Mouse (Mus musculus): ENCODE results near the gene Prrc2a. TPM values are rescaled to one million over a fixed set of nuclear protein-coding genes. Genes with fewer than 3 reads are reported as not detected.

The Prrc2a gene
- polyA plus RNA-seq, 1 experiment from 2014 or later = 51.5 TPM

Small RNA genes within 50 kb of the gene (microRNA-seq; reads per million reads assigned to microRNA genes)
- not detected for gene Mir6973a
- not detected for gene Mir6974

Other genes starting within 250 kb of the Prrc2a start
- gene Neu1, start 233.6 kb downstream of the Prrc2a start, polyA plus RNA-seq (2015; fragmentation: Nextera tagmentation; extraction: Ambion mirVana) = 14.2 and 15.2 TPM in 2 replicates
- 0.07 and 0.15 TPM in 2 replicates for gene Hspa1b, start 205.7 kb downstream of the Prrc2a start, polyA plus RNA-seq (2015; fragmentation: Nextera tagmentation; extraction: Ambion mirVana)
- gene Gm20481, start 195.0 kb downstream of the Prrc2a start, polyA plus RNA-seq (2015; fragmentation: Nextera tagmentation; extraction: Ambion mirVana) = not detected in 2 replicates
- gene Hspa1a, start 192.7 kb downstream of the Prrc2a start, polyA plus RNA-seq (2015; fragmentation: Nextera tagmentation; extraction: Ambion mirVana) = 2.1 and 2.3 TPM in 2 replicates
- gene Hspa1l, start 192.2 kb downstream of the Prrc2a start, polyA plus RNA-seq (2015; fragmentation: Nextera tagmentation; extraction: Ambion mirVana) = 0.10 and 0.34 TPM in 2 replicates
- 163 and 178 TPM in 2 replicates for gene Lsm2, start 183.0 kb downstream of the Prrc2a start, polyA plus RNA-seq (2015; fragmentation: Nextera tagmentation; extraction: Ambion mirVana)
- 110 and 112 TPM in 2 replicates for gene Vars, start 163.9 kb downstream of the Prrc2a start, polyA plus RNA-seq (2015; fragmentation: Nextera tagmentation; extraction: Ambion mirVana)
- gene Vwa7, start 148.3 kb downstream of the Prrc2a start, polyA plus RNA-seq (2015; fragmentation: Nextera tagmentation; extraction: Ambion mirVana) = 0.08 TPM in 2 replicates
- 2.5 and 2.8 TPM in 2 replicates for gene Sapcd1, start 136.9 kb downstream of the Prrc2a start, polyA plus RNA-seq (2015; fragmentation: Nextera tagmentation; extraction: Ambion mirVana)
- 3.2 and 3.4 TPM in 2 replicates for gene Msh5, start 118.2 kb downstream of the Prrc2a start, polyA plus RNA-seq (2015; fragmentation: Nextera tagmentation; extraction: Ambion mirVana)
- gene Clic1, start 114.9 kb downstream of the Prrc2a start, polyA plus RNA-seq (2015; fragmentation: Nextera tagmentation; extraction: Ambion mirVana) = 141 and 147 TPM in 2 replicates
- gene Ddah2, start 105.9 kb downstream of the Prrc2a start, polyA plus RNA-seq (2015; fragmentation: Nextera tagmentation; extraction: Ambion mirVana) = 28.9 and 30.6 TPM in 2 replicates
- 0.25 and 0.31 TPM in 2 replicates for gene Ly6g6c, start 99.5 kb downstream of the Prrc2a start, polyA plus RNA-seq (2015; fragmentation: Nextera tagmentation; extraction: Ambion mirVana)
- 4.1 and 5.2 TPM in 2 replicates for gene Mpig6b, start 98.7 kb downstream of the Prrc2a start, polyA plus RNA-seq (2015; fragmentation: Nextera tagmentation; extraction: Ambion mirVana)
- gene Ly6g6e, start 88.0 kb downstream of the Prrc2a start, polyA plus RNA-seq (2015; fragmentation: Nextera tagmentation; extraction: Ambion mirVana) = 0.13 and 0.23 TPM in 2 replicates
- gene Ly6g6d, start 86.8 kb downstream of the Prrc2a start, polyA plus RNA-seq (2015; fragmentation: Nextera tagmentation; extraction: Ambion mirVana) = 0.35 and 0.47 TPM in 2 replicates
- 7.2 and 7.3 TPM in 2 replicates for gene Ly6g6f, start 79.3 kb downstream of the Prrc2a start, polyA plus RNA-seq (2015; fragmentation: Nextera tagmentation; extraction: Ambion mirVana)
- 51.0 and 54.9 TPM in 2 replicates for gene Abhd16a, start 75.6 kb downstream of the Prrc2a start, polyA plus RNA-seq (2015; fragmentation: Nextera tagmentation; extraction: Ambion mirVana)
- gene Ly6g5c, start 56.6 kb downstream of the Prrc2a start, polyA plus RNA-seq (2015; fragmentation: Nextera tagmentation; extraction: Ambion mirVana) = not detected in 2 replicates
- 0.21 and 0.28 TPM in 2 replicates for gene Ly6g5b, start 49.5 kb downstream of the Prrc2a start, polyA plus RNA-seq (2015; fragmentation: Nextera tagmentation; extraction: Ambion mirVana)
- gene Gpank1, start 43.4 kb downstream of the Prrc2a start, polyA plus RNA-seq (2015; fragmentation: Nextera tagmentation; extraction: Ambion mirVana) = 14.1 and 14.8 TPM in 2 replicates
- gene Csnk2b, start 42.8 kb downstream of the Prrc2a start, polyA plus RNA-seq (2015; fragmentation: Nextera tagmentation; extraction: Ambion mirVana) = 176 and 182 TPM in 2 replicates
- 3.1 and 3.6 TPM in 2 replicates for gene D17H6S53E, start 38.5 kb downstream of the Prrc2a start, polyA plus RNA-seq (2015; fragmentation: Nextera tagmentation; extraction: Ambion mirVana)
- 553 and 573 TPM in 2 replicates for gene Apom, start 32.8 kb downstream of the Prrc2a start, polyA plus RNA-seq (2015; fragmentation: Nextera tagmentation; extraction: Ambion mirVana)
- gene Bag6, start 29.7 kb downstream of the Prrc2a start, polyA plus RNA-seq (2015; fragmentation: Nextera tagmentation; extraction: Ambion mirVana) = 22.4 and 27.4 TPM in 2 replicates
- 17.4 and 18.5 TPM in 2 replicates for gene Aif1, start 11.2 kb upstream of the Prrc2a start, polyA plus RNA-seq (2015; fragmentation: Nextera tagmentation; extraction: Ambion mirVana)
- gene Lst1, start 23.5 kb upstream of the Prrc2a start, polyA plus RNA-seq (2015; fragmentation: Nextera tagmentation; extraction: Ambion mirVana) = 21.6 and 29.0 TPM in 2 replicates
- 0.53 and 0.80 TPM in 2 replicates for gene Ltb, start 29.5 kb upstream of the Prrc2a start, polyA plus RNA-seq (2015; fragmentation: Nextera tagmentation; extraction: Ambion mirVana)
- gene Tnf, start 37.1 kb upstream of the Prrc2a start, polyA plus RNA-seq (2015; fragmentation: Nextera tagmentation; extraction: Ambion mirVana) = 0.25 and 0.35 TPM in 2 replicates
- 0.07 and 0.10 TPM in 2 replicates for gene Lta, start 40.5 kb upstream of the Prrc2a start, polyA plus RNA-seq (2015; fragmentation: Nextera tagmentation; extraction: Ambion mirVana)
- 0.36 TPM in 1 of 2 replicates, not detected in the other for gene Gm16181, start 55.9 kb upstream of the Prrc2a start, polyA plus RNA-seq (2015; fragmentation: Nextera tagmentation; extraction: Ambion mirVana)
- gene Atp6v1g2, start 68.8 kb upstream of the Prrc2a start, polyA plus RNA-seq (2015; fragmentation: Nextera tagmentation; extraction: Ambion mirVana) = 0.76 and 1.3 TPM in 2 replicates
- 3.9 and 4.4 TPM in 2 replicates for gene Nfkbil1, start 70.9 kb upstream of the Prrc2a start, polyA plus RNA-seq (2015; fragmentation: Nextera tagmentation; extraction: Ambion mirVana)
- gene Ddx39b, start 76.8 kb upstream of the Prrc2a start, polyA plus RNA-seq (2015; fragmentation: Nextera tagmentation; extraction: Ambion mirVana) = 208 and 220 TPM in 2 replicates
- gene H2-D1, start 97.8 kb upstream of the Prrc2a start, polyA plus RNA-seq (2015; fragmentation: Nextera tagmentation; extraction: Ambion mirVana) = 74.5 and 77.7 TPM in 2 replicates
- gene H2-Q1, start 155.5 kb upstream of the Prrc2a start, polyA plus RNA-seq (2015; fragmentation: Nextera tagmentation; extraction: Ambion mirVana) = 1.0 and 1.4 TPM in 2 replicates
- 0.68 and 0.90 TPM in 2 replicates for gene H2-Q2, start 177.3 kb upstream of the Prrc2a start, polyA plus RNA-seq (2015; fragmentation: Nextera tagmentation; extraction: Ambion mirVana)
- gene H2-Q4, start 214.7 kb upstream of the Prrc2a start, polyA plus RNA-seq (2015; fragmentation: Nextera tagmentation; extraction: Ambion mirVana) = 1.7 and 2.0 TPM in 2 replicates

All from liver, embryonic 13.5 days (tissue).